Mouse (Mus musculus): ENCODE measurements around the gene Plscr3.

The Plscr3 gene

DNA sequence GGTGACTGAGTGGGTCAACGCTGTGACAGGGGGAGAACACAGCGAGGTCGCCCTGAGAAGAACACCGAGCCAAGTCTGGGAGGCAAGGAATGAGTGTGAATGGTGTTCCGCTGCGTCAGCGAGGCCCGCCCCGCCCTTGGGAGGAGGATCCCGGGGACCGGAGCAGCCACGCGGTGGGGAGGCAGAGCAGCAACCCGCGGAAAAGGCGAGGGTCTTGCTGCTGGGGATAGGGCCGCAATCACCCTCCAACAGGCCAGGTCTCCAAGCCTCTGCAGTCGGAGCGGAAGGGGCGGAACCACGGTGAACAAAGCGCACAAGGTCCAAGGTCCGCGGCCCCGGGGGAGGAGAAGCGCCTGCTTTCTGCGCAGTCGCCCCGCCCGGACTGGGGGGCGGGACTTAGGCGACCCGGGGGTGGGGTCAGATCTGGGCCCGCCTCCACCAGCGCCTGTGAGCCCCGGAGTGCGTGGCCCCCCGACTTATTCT is at the start of gene Plscr3:
Gene Plscr3 (plus strand): TSS at position 179 of the 483 bp plus-strand sequence.
- peak; percentile 72 to 87 for DNase-seq (ENCODE audit: low read depth in 2 of 2, low spot score in 2 of 2)

- no peak for DNase-seq (ENCODE audit: low read depth in 2 of 2, low spot score in 2 of 2)
Observed at GRCm38 (mm10) chr11:69797924-69798323, 48.3 kb upstream of the Plscr3 start.

DNA sequence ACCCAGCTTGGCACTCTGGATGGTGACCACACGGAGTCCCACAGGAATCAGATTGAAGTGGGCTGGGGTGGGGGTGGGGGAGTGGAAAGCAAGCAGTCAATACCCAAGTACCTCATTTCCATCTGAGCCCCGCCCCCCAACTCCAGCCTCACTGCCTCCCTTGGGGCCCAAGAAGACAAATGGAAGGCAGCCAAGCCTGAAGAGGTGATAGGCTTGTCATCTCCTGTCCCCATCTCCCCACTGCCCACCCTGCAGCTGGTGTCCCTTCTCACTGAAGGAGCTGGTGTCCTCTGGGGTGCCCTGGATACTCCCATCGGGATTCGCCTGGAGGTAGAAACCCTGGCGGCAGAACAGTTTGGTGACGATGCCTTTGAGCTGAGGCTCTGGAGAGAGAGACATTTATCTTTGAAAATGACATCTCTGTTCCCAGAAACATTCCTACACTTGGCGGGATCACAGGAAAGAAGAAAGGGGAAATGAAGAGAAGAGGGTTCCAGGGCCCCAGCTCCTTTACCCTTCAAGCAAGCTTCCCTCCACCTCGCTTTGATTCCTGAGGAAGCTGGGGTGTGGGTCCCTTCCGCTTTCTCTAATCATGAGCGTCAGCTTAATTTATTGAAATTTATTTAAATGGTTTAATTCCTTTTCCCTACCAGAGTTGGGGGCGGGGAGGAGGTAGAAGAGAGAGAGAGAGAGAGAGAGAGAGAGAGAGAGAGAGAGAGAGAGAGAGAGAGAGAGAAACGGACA is 46.6 kb upstream of the Plscr3 start:
- DNase-seq (ENCODE audit: low read depth in 2 of 2, low spot score in 2 of 2), result no peak

DNA sequence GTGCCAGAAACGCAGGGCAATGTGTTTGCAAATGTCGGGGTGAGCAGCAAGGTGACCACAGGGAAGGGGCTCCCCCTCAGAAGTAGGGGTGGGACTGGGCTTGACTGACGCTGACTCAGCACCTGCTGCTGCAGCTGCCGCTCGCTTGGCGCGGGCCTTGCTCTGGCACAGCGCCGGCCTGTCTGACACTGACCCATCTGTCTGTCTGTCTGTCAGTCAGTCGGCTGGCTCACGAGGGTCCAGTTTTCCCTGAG is 46.1 kb upstream of the Plscr3 start:
- no peak for DNase-seq (ENCODE audit: low read depth in 2 of 2, low spot score in 2 of 2)

- no peak for DNase-seq (ENCODE audit: low read depth in 2 of 2, low spot score in 2 of 2)
Observed at GRCm38 (mm10) chr11:69800392-69801197, 45.6 kb upstream of the Plscr3 start.

- no peak for DNase-seq (ENCODE audit: low read depth in 2 of 2, low spot score in 2 of 2)
Observed at GRCm38 (mm10) chr11:69801379-69801977, 44.7 kb upstream of the Plscr3 start, which contains the start of gene Fgf11. Gene Fgf11, minus strand, starts transcription at chr11:69801857.

GRCm38 (mm10) chr11:69802648-69803105 is 43.5 kb upstream of the Plscr3 start:
- DNase-seq (ENCODE audit: low read depth in 2 of 2, low spot score in 2 of 2), result peak; percentile 28 to 48

GRCm38 (mm10) chr11:69803328-69803727 is 42.8 kb upstream of the Plscr3 start:
- DNase-seq (ENCODE audit: low read depth in 2 of 2, low spot score in 2 of 2), result no peak

- peak; percentile 52 to 65 for DNase-seq (ENCODE audit: low read depth in 2 of 2, low spot score in 2 of 2)
Observed at GRCm38 (mm10) chr11:69803786-69804651, 42.2 kb upstream of the Plscr3 start.

DNA sequence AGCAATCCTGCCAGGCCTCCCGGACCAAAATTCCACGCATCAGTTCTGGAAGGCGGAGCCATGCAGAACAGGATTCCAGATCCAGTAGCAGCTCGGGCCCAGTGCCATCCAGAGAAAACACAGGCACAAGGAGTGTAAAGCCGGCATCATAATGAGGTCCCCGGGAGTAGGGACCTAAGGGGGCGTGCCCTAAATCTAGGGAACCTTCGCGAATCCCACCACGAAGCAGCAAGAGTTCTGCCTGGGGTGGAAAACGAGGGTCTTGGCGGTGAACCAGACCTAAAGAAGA is 41.6 kb upstream of the Plscr3 start:
- DNase-seq (ENCODE audit: low read depth in 2 of 2, low spot score in 2 of 2), result no peak

GRCm38 (mm10) chr11:69804972-69805909 is 40.9 kb upstream of the Plscr3 start, which contains the start of gene Tmem102:
Gene Tmem102, minus strand, starts transcription at chr11:69805624.
- no peak for DNase-seq (ENCODE audit: low read depth in 2 of 2, low spot score in 2 of 2)

GRCm38 (mm10) chr11:69806378-69806777 is 39.8 kb upstream of the Plscr3 start:
- DNase-seq (ENCODE audit: low read depth in 2 of 2, low spot score in 2 of 2), result no peak

DNA sequence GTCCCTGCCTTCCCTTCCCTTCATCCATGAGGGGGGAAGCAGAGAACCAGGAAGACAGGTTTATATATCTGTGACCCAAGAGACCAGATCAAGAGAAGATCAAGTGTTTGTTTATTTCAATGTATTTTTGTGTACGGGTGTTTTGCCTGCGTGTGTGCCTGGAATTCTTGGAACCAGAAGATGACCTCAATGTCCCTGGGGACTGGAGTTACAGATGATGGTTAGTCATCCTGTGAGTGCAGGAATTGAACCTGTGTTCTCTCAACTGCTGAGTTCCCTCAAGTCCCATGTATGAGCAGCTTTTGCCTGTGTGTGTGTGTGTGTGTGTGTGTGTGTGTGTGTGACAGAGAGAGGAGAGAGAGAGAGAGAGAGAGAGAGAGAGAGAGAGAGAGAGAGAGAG is 38.5 kb upstream of the Plscr3 start:
- DNase-seq (ENCODE audit: low read depth in 2 of 2, low spot score in 2 of 2), result no peak

- DNase-seq (ENCODE audit: low read depth in 2 of 2, low spot score in 2 of 2), result no peak
Observed at GRCm38 (mm10) chr11:69810280-69810679, 35.9 kb upstream of the Plscr3 start.

GRCm38 (mm10) chr11:69815155-69815554 is 31.0 kb upstream of the Plscr3 start, which contains the start of gene Gm39566:
Gene Gm39566, minus strand, starts transcription at chr11:69815298.
- DNase-seq (ENCODE audit: low read depth in 2 of 2, low spot score in 2 of 2), result no peak

GRCm38 (mm10) chr11:69816520-69816919 is 29.7 kb upstream of the Plscr3 start:
- DNase-seq (ENCODE audit: low read depth in 2 of 2, low spot score in 2 of 2), result no peak

GRCm38 (mm10) chr11:69818365-69818764 is 27.8 kb upstream of the Plscr3 start, which contains the start of gene Spem2:
Gene Spem2, minus strand, starts transcription at chr11:69818465.
- DNase-seq (ENCODE audit: low read depth in 2 of 2, low spot score in 2 of 2), result no peak

DNA sequence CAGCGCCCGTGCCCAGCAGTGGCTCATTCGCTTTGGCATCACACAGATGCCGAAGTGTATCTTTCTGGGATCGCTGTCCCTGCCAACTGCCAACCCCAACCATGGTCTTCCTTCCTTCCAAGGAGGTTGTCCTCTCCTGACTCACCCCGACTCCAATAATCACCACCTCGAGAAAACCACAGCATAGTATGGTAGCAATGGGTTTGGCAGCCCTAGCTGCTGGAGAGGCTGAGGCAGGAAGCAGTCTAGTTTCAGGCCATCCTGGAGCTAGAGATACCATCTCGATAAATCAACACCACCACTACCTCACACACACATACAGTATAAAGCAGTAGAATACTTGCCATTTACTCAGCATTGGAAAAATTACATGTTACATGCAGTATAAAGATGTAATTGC is 27.3 kb upstream of the Plscr3 start:
- DNase-seq (ENCODE audit: low read depth in 2 of 2, low spot score in 2 of 2), result no peak

DNA sequence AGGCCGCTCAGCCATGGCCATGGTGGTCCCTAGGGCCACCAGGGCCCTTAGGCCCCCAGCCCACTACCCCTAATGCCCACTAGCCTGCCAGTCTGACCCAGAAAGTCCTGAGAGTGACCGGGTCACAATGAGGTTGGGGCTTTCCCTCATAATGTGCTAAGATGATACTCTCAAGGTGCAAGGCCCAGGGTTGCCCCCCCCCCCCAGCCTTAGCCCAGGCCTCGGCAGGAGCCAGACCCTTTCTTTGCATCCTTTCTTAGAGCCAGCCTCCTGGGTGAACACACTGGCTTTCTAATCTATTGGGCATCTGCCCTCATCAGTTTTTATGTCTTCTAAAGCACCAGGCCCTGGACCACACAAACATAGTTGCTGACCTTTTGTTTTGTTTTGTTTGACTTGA is 24.1 kb upstream of the Plscr3 start, which contains the start of gene Spem1:
Gene Spem1 (minus strand): TSS at position 101 of the 400 bp plus-strand sequence.
- DNase-seq (ENCODE audit: low read depth in 2 of 2, low spot score in 2 of 2), result no peak

DNA sequence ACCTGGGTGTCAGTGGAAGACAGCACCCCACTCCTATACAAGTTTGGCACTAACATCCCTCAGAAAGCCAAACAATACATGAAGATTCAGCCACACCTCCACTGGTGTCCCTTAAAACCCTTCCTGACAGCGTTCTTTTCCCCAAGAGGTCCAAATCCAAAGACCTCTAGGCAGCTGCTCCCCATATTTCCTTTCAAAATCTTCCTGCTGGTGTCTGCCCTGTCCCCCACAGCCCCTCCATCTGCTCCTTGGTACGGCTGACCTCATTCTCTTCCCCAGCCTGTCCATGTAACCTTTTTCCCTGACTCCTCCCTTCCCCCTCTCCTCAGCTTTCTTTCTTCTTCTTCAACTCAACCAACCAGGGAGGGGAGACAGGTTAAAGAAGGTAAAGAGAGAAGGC is 22.7 kb upstream of the Plscr3 start:
- no peak for DNase-seq (ENCODE audit: low read depth in 2 of 2, low spot score in 2 of 2)

Measured in CD8-positive naive resting alpha-beta T cell, adult 2 months (primary cell).